Mouse (Mus musculus) testis, adult 2 months (tissue): ENCODE measurements around the gene Tnfrsf13b. TPM values are rescaled to one million over a fixed set of nuclear protein-coding genes. Genes with fewer than 3 reads are reported as not detected.
A peak's percentile ranks its signal among the peaks of the same experiment; 100 is the strongest.

Experiments
- H3K27ac ChIP-seq: fragments of 200-500 bp; 2 replicates; pipeline ENCODE4 v1.5.1; 2012; ENCODE audit warnings: low read depth, low read length; ENCODE audit not compliant: control insufficient read depth, insufficient read depth
- H3K27me3 ChIP-seq: fragments of 200-500 bp; 2 replicates; pipeline ENCODE4 v1.6.1; 2012; ENCODE audit warnings: mild to moderate bottlenecking, low read length, moderate library complexity; ENCODE audit not compliant: control insufficient read depth, insufficient read depth
- H3K36me3 ChIP-seq: fragments of 200-500 bp; 2 replicates; pipeline ENCODE4 v1.6.1; 2012; ENCODE audit warnings: mild to moderate bottlenecking, low read length; ENCODE audit not compliant: control insufficient read depth, insufficient read depth
- H3K4me1 ChIP-seq: fragments of 200-500 bp; 2 replicates; pipeline ENCODE4 v1.6.1; 2012; ENCODE audit warnings: low read length; ENCODE audit not compliant: control insufficient read depth, insufficient read depth
- H3K4me3 ChIP-seq: fragments of 200-500 bp; 2 replicates; pipeline ENCODE4 v1.5.1; 2012; ENCODE audit warnings: low read depth, mild to moderate bottlenecking, low read length, moderate library complexity, mixed read lengths; ENCODE audit not compliant: control insufficient read depth
- CTCF ChIP-seq: fragments of 200-500 bp; IDR thresholded peaks from 2 replicates; pipeline ENCODE4 v1.5.1; 2012; ENCODE audit warnings: low read depth, mild to moderate bottlenecking, inconsistent platforms, low read length, moderate library complexity; ENCODE audit not compliant: control insufficient read depth, insufficient read depth, insufficient replicate concordance
- POLR2A ChIP-seq: fragments of 200-500 bp; IDR thresholded peaks from 2 replicates; pipeline ENCODE4 v1.6.1; 2012; ENCODE audit warnings: low read depth, mild to moderate bottlenecking, inconsistent platforms, low read length, moderate library complexity; ENCODE audit not compliant: control insufficient read depth
- polyA plus RNA-seq: library from polyadenylated mRNA; depleted of rRNA; stranded (reverse); fragments of >200 nt; gene quantifications from 2 replicates; pipeline ENCODE4 v1.2.3, GENCODE M21; 2012

Gene Tnfrsf13b
- polyA plus RNA-seq, 1 experiment: 0.19 TPM

DNA sequence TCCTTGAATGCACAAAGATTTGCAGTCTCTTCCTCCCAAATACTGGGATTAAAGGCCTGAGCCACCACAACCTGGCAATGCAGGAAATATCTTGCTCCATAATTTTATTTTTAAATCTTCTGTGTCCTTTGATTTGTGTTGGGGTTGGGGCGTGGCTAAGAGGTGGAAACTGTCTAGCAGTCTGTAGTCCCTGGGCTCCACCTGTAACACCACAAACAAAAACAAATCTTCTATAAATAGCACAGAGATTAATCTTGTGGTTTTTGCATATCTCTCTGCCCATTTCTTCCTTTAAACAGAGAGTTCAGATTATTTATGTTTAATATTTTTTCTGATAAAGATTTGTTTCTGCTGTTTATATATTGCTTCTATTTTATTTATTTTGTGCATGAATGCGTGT, 6.4 kb downstream of the Tnfrsf13b start:
- Histone ChIP-seq H3K27ac (no peak overlapping the region), H3K27me3 (no peaks in the 10 kb centered on the region), H3K4me3 (no peak overlapping the region), H3K4me1 (no peaks in the 10 kb centered on the region), H3K36me3 (no peaks in the 10 kb centered on the region)
- TF ChIP-seq CTCF: no peak
- TF ChIP-seq POLR2A: no peak

DNA sequence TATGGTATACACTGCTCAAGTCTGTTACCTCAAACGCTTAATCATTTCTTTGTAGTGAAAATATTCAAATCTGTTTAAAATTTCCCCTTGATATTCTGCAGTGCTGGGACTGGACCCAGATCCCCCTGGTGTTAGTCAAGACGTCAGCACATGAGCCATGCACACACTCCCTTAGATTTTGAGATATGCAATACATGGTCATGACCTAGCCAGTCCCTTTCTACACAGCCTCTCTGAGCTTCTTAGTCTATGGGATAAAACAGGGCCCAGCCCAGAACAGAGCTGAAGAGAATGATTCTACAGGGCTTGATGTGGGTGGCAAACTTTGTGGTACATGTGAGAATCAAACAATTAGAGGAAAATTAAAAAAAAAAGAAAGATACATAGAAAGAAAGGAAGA, 15.1 kb downstream of the Tnfrsf13b start:
- Histone ChIP-seq H3K4me1 (no peaks in the 10 kb centered on the region), H3K27ac (no peak overlapping the region), H3K27me3 (no peaks in the 10 kb centered on the region), H3K36me3 (no peaks in the 10 kb centered on the region), H3K4me3 (no peak overlapping the region)
- TF ChIP-seq POLR2A (no peak), CTCF (no peak)

DNA sequence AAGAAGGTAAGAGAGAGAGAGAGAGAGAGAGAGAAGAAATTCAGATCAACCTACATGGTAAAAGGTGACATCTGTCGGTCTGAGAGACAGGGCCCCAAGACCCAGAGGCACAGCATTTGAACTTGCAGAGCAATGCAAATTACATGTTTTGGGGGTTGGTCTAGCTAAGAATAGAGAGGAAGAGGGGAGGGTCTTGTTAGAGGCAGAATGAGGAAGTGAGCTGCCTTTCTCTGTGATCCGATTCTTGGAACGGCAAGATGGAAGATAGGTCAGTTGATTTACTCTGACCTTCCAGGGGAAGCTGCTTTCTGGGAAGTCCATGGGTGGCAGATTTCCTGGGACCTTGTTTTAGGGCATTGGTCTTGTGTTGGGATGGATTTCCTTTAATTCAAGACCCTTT, 15.7 kb downstream of the Tnfrsf13b start:
- TF ChIP-seq CTCF (no peak), POLR2A (no peak)
- no peak overlapping the region for H3K27ac ChIP-seq
- H3K27me3 ChIP-seq: no peaks in the 10 kb centered on the region
- H3K4me1 ChIP-seq: no peaks in the 10 kb centered on the region; the same call in 1 of the 2 replicates
- H3K4me3 ChIP-seq: no peak overlapping the region
- no peaks in the 10 kb centered on the region for H3K36me3 ChIP-seq

DNA sequence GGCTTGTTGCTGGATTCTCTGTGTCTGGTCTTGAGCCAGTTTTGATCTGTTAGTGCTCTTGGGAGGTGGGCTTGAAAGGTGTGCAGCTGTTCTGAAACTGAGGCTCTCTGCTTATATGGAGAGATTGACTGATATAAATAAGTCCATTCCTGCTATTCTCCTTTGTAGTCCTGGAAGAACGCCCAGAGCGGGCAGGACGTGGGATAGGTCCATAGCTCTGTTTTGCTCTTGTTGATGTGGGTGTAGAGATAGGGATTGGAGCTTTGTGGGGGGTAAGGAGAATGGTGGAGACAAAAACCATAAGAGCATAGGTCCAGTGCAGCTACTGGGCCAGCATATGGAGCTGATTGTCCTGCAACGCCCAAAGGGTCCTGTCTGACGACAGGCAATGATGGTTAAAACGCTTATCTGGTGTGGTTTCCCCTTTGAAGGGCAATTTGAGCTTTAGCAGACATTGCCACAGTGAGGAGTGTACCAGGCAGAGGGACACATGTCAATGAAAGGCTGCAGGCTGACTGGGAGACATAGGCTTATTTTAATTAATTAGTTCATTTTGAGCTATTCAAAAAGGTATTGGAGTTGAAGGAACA, 16.5 kb downstream of the Tnfrsf13b start:
- H3K36me3 ChIP-seq: no peaks in the 10 kb centered on the region
- TF ChIP-seq CTCF (no peak), POLR2A (no peak)
- no peaks in the 10 kb centered on the region for H3K27me3 ChIP-seq
- no peak overlapping the region for H3K4me3 ChIP-seq
- H3K4me1 ChIP-seq: no peaks in the 10 kb centered on the region; the same call in 1 of the 2 replicates
- no peak overlapping the region for H3K27ac ChIP-seq

DNA sequence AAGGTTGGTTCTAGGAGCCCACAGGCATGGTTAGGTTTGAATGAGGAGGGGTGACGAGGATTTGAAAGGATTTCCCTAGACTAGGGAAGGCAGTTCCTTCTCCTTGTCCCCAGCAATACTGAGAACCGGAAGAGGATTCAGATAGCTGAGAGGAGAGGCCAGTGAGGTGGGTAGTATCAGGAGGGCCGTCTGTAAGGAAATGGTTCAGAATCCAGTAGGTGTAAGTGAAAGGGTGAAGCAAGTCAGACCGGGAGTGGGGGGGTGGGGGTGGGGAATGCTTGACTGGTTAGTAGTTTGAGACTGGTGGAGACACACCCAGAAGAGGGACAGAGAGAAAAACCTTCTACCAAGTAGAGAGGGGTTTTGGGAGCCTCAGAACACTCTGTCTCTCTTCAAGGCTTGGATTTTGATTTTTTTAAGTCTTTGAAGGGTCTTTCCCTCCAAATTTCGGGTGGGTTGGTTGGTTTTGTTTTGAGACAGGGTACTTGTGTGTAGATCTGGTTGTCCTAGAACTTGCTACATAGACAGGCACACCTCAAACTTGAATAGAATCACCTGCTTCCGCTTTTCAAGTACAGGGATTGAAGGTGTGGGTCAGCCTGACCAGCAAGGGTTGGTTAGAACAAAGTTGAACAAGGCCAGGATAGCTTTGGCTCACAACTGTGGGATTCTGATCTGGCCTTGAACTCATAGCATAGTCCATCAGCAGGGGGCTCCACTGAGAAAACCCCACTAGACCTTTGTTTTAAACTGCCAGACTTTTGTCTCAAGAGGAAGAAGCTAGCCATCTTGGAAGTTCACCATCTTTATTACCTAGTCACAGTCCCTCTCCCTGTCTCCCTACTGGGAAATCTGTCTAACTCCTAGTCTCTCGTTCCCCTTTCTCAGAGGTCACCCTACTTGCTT, 17.3 kb downstream of the Tnfrsf13b start:
- TF ChIP-seq POLR2A (no peak), CTCF (no peak)
- Histone ChIP-seq H3K4me3 (no peak overlapping the region), H3K4me1 (no peaks in the 10 kb centered on the region; the same call in 1 of the 2 replicates), H3K36me3 (no peaks in the 10 kb centered on the region), H3K27ac (no peak overlapping the region), H3K27me3 (no peaks in the 10 kb centered on the region)

DNA sequence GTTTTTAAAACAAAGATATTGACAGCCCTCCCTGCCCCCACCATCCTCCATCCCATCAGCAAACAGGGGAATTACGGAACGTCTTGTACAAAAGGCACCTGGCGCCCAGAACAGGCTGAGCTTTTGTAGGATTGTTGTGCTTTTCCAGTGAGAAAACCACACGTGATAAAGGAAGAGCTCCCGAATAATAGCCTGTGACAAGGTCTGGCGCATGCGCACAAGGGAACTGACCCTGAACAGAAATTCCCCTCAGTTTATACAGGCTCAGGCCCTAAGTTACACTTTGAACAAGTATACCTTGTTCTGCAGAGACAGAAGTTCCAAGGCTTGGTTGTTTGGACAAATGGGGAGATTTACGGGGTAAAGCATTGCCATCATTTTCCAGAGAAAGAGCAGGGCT, 19.0 kb downstream of the Tnfrsf13b start:
- Histone ChIP-seq H3K27me3 (no peaks in the 10 kb centered on the region), H3K36me3 (no peaks in the 10 kb centered on the region), H3K4me1 (no peaks in the 10 kb centered on the region; the same call in 1 of the 2 replicates), H3K4me3 (no peak overlapping the region), H3K27ac (no peak overlapping the region)
- no peak for TF ChIP-seq POLR2A
- TF ChIP-seq CTCF: no peak

DNA sequence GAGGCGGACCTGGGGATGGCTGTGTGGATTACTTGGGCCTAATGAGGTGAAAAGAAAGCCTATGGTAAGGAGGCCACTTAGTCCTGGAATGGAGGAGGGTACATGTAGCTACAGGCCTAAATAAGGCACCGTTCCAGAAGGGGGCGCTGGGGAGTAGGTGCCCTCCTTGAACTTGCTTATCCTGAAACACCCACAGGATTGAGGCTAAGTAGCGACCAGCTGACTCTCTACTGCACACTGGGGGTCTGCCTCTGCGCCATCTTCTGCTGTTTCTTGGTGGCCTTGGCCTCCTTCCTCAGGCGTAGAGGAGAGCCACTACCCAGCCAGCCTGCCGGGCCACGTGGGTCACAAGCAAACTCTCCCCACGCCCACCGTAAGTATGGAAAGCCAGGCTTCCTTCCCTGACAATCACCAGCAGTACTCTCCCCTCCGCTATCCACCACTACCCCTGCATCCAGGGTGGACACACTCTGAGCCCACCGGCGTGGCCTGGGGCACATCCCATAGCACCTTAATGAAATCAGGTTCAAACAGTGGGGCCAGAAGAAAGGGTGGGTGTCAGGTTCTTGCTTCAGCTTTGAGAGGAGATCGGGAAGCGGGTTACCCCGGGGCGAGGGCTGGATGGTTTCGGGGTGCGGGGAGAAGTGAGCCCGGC, 20.2 kb downstream of the Tnfrsf13b start:
- Histone ChIP-seq H3K36me3 (no peaks in the 10 kb centered on the region), H3K27ac (no peak overlapping the region), H3K27me3 (no peaks in the 10 kb centered on the region), H3K4me3 (no peak overlapping the region), H3K4me1 (no peaks in the 10 kb centered on the region; the same call in 1 of the 2 replicates)
- TF ChIP-seq POLR2A (no peak), CTCF (peak; percentile 50; the same call in 1 of the 2 replicates)
